8 mouse cellular contexts compared by ENCODE assay signal in genomic region chr14:48888954-48889353, GRCm38 (mm10).
DNase-seq lines count a peak whose midpoint lies in the region; ATAC-seq and TF ChIP-seq lines count a peak whose summit lies in the region.

No protein-coding gene starts in this region.

- no peaks in the 10 kb centered on the region for H3K4me1 ChIP-seq in limb, embryonic 14.5 days (ENCODE audit: control insufficient read depth, insufficient read depth, low read length)

- 6% methylated on average over 13 of the region's 13 CpGs for WGBS in limb, embryonic 14.5 days

- TF ChIP-seq POLR2A in limb, embryonic 14.5 days (IDR thresholded peaks at IDR 0.05; ENCODE audit: borderline replicate concordance, extremely low read depth, insufficient read depth, insufficient read length), result no peak

- 0 out of 2 replicates have a peak, but pooled peaks have one; percentile 4 for TF ChIP-seq CTCF in gastrocnemius, adult 2 months (IDR thresholded peaks at IDR 0.05)

- no peak overlapping the region for H3K9ac ChIP-seq in limb, embryonic 14.5 days (ENCODE audit: low read depth, low read length, severe bottlenecking)

- no peaks in the 10 kb centered on the region for H3K9me3 ChIP-seq in limb, embryonic 14.5 days (ENCODE audit: control insufficient read depth, low read length)

- intact Hi-C loops in gastrocnemius, adult 2 months (cut with DNase I), result no loop called here

- H3K4me3 ChIP-seq in gastrocnemius, adult 2 months, result no peak overlapping the region
- H3K4me3 ChIP-seq in limb, embryonic 14.5 days (replicated peaks; ENCODE audit: low read length), result no peak overlapping the region

- ATAC-seq in limb, embryonic 14.5 days (ENCODE audit: low FRiP score, low read depth), result no peak

- H3K36me3 ChIP-seq in limb, embryonic 14.5 days (ENCODE audit: control insufficient read depth, insufficient read depth, low read length), result no peaks in the 10 kb centered on the region

- H3K27me3 ChIP-seq in limb, embryonic 14.5 days (ENCODE audit: control insufficient read depth, insufficient read depth, low read length), result no peaks in the 10 kb centered on the region

- H3K27ac ChIP-seq in gastrocnemius, adult 2 months, result no peak overlapping the region
- H3K27ac ChIP-seq in limb, embryonic 14.5 days (replicated peaks; ENCODE audit: low read depth, low read length), result no peak overlapping the region

- peak overlapping the region; percentile 29; the same call in 1 of the 2 replicates for H3K4me2 ChIP-seq in limb, embryonic 14.5 days (replicated peaks; ENCODE audit: low read depth, low read length, severe bottlenecking)

- no peak for DNase-seq in gastrocnemius, adult 2 months
- DNase-seq in gastrocnemius, postnatal 10 days, result no peak
- DNase-seq in thymus, postnatal 4 days, result peak; percentile 24
- DNase-seq in thymus, postnatal 25 days, result no peak
- DNase-seq in limb, embryonic 14.5 days (ENCODE audit: low spot score), result no peak
- no peak for DNase-seq in gastrocnemius, adult 8-10 months (ENCODE audit: low spot score in 2 of 2)
- DNase-seq in lung, postnatal 10 days, result no peak
- no peak for DNase-seq in right cerebral cortex, adult 2 months (ENCODE audit: low spot score in 2 of 2)
